Mouse (Mus musculus): ENCODE results near the gene Epha4. TPM values are rescaled to one million over a fixed set of nuclear protein-coding genes. Genes with fewer than 3 reads are reported as not detected.
A peak's percentile ranks its signal among the peaks of the same experiment; 100 is the strongest.

The Epha4 gene
- polyA plus RNA-seq, 1 experiment from 2014 or later = 25.9 TPM

DNA sequence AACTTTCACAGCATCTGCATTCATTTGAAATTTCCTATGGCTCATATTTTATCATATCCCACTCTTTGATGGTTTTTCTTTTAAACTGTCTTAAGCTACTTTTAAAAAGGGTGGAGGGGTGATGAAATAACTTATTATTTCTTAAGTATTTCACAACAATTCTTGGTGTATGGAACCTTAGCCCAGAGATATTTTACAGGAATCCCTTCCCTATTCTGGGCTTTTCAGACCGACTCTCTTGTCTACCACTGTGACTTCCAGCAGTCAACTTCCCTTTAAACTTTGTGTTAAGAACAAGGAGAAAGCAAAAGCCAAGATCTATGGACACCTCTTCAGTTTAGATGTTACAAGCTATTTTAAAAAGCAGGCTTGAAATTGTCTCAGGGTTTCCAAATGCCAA lies 50.8 kb downstream of the Epha4 start:
- ChIA-PET CTCF (interaction anchor here (1.3 to 1.5 kb wide), 2 partner anchors 10 to 11 kb away, joined by 3 read pairs; no protein-coding TSS in a partner anchor), POLR2A (interaction anchor here (1.1 kb wide), 1 partner anchor 11 kb away, joined by 3 read pairs; no protein-coding TSS in a partner anchor)
- in situ Hi-C loops (cut with MboI; ENCODE audit: low pct_unique_long_range_greater_than_20kb) = no loop called here
- H3K27me3 ChIP-seq = no peaks in the 10 kb centered on the region
- ATAC-seq (no peak), DNase-seq (ENCODE audit: low read depth, low spot score) (no peak)
- no peak for TF ChIP-seq CTCF (IDR thresholded peaks at IDR 0.05)

DNA sequence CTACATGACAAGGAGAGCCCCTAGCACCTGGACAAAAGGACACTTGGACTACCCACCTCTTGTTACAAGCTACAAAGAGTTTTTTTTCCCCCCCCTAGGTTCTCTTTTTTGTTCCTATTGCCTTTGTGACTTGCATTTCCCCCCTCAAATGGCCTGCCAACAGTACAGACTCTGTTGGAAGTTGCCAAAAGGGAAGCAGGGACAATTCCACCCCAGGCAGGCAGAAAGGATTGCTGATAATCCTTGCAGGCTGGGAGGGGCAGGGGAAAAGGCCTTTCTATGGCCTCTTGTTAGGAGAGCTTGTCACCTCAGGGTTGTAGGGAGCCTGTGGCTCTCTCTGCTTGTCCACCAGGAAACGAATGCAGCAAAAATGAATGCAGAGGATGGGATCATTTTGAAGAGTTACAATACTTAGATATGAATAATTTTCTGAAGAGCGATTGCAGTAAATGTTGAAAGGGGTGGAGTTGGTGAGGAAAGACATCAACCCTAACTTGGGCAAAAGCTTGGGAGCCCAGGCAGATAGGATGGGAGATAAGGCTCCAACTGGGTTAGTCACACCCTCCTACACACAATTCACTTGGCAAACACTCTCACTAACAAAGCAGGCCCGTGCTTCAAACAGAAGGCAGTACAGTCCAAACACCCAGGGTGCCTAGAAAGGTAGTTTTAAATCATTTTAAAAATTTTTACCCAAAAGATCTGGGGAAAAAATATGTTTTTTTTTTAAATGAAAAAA lies 52.8 kb downstream of the Epha4 start:
- no peak for TF ChIP-seq CTCF (IDR thresholded peaks at IDR 0.05)
- no peak for ATAC-seq

DNA sequence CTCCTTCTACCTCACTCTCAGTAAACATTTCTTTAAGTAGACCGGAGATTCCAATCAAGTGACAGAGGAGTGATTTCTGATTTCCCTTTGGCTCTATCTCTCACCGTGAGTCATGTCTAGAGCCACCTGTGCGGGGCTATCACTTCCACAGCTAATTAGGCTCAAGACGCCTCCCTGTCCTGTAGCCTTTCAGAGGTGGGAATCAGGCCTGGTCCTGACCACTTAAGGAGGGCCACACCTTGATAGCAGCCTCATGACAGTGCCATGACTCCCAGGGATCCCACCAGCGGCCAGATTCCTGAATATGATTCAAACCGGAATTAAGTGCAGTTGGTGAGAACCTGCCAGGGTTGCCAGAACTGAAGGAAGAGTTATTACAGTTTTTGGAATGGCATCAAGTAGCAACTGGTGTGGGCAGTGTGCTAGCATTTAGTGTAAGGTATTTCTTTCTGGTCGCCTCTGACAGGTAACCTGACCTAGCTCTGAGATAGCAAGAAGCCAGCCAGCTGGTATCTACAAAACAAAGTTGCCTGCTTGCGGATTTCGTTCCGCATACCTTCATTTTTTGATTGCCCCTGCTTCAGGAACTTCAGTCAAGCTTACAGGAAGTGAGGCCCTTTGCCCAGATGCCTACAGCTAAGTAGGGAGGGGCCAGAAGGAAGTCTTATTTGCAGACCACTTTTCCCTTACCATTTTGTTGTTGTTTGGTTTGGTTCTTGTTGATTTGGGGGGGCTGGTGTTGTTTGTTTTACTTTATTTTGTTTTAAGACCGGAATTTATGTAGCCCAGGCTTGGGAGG lies 53.9 kb downstream of the Epha4 start:
- in situ Hi-C loops (cut with MboI; ENCODE audit: low pct_unique_long_range_greater_than_20kb) = no loop called here
- ATAC-seq (peak; percentile 65), DNase-seq (ENCODE audit: low read depth, low spot score) (peak; percentile 47)
- CTCF ChIA-PET = interaction anchor here (1.0 kb wide), 1 partner anchor 51 kb away, joined by 3 read pairs; no protein-coding TSS in a partner anchor
- TF ChIP-seq CTCF (IDR thresholded peaks at IDR 0.05) = no peak
- no peaks in the 10 kb centered on the region for H3K27me3 ChIP-seq
- POLR2A ChIA-PET = no interaction called here

More for the DNA sequence above, 52.8 kb downstream of the Epha4 start:
- CTCF ChIA-PET = interaction anchor here (1.0 to 1.7 kb wide), 3 partner anchors 10 to 52 kb away, joined by 3 to 4 read pairs (median 4); no protein-coding TSS in a partner anchor
- in situ Hi-C loops (cut with MboI; ENCODE audit: low pct_unique_long_range_greater_than_20kb) = no loop called here
- POLR2A ChIA-PET = no interaction called here
- no peak for DNase-seq (ENCODE audit: low read depth, low spot score)
- H3K27me3 ChIP-seq = no peaks in the 10 kb centered on the region

DNA sequence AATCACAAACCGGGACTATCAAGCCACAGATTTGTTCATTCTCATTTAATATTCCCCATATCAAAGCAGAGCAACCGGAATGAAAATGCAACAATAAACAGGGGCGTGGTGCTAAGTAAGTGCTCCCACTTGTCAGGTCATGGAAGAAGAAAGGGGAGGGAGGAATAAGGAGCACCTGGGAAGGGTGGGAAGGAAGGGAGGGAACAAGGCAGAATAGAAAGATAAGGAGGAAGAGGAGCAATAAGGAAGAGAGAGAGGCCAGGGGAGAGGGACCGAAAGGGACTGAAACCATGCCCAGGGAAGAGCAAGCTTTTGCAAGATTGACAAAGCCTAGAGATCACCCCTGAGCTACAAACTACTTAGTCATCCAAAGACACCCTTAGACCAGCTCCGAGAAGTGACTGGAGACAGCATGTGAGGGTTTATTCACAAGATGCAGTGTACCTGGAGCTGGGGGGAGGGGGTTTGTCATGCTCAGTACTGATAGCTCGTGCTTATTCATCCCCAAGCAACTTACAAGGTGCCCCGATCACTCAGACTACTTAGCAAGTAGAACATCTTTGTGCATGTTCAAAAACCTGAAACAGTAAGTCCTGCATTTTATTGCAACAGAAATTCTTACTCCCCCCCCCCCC lies 56.0 kb downstream of the Epha4 start:
- TF ChIP-seq CTCF (IDR thresholded peaks at IDR 0.05) = no peak
- ATAC-seq (no peak), DNase-seq (ENCODE audit: low read depth, low spot score) (no peak)
- POLR2A ChIA-PET = interaction anchor here (0.6 to 0.8 kb wide), 4 partner anchors 9 to 186 kb away, joined by 3 to 9 read pairs (median 5); partner anchors contain the start of gene Epha4
- no peaks in the 10 kb centered on the region for H3K27me3 ChIP-seq
- CTCF ChIA-PET = interaction anchor here (1.5 to 2.9 kb wide), 3 partner anchors 8 to 16 kb away, joined by 3 to 9 read pairs (median 4); no protein-coding TSS in a partner anchor
- in situ Hi-C loops (cut with MboI; ENCODE audit: low pct_unique_long_range_greater_than_20kb) = no loop called here

DNA sequence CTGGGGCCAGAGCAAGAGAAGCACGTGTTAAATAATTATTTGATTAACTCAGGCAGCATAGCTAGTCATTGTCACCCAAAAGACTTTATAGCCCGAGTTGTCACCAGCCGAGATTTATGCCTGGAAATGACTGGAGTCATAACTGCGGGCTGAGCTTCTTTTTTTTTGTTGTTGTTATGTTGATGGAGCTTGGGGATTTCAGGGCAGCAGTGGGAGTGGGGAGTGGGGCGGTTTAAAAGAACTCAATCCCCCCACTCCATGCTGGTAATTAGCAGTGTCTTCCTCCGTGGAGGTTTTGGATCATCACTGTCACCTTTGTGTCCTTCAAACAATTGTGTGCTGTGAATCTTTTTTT lies 57.5 kb downstream of the Epha4 start:
- no peak for ATAC-seq
- H3K27me3 ChIP-seq = no peaks in the 10 kb centered on the region

DNA sequence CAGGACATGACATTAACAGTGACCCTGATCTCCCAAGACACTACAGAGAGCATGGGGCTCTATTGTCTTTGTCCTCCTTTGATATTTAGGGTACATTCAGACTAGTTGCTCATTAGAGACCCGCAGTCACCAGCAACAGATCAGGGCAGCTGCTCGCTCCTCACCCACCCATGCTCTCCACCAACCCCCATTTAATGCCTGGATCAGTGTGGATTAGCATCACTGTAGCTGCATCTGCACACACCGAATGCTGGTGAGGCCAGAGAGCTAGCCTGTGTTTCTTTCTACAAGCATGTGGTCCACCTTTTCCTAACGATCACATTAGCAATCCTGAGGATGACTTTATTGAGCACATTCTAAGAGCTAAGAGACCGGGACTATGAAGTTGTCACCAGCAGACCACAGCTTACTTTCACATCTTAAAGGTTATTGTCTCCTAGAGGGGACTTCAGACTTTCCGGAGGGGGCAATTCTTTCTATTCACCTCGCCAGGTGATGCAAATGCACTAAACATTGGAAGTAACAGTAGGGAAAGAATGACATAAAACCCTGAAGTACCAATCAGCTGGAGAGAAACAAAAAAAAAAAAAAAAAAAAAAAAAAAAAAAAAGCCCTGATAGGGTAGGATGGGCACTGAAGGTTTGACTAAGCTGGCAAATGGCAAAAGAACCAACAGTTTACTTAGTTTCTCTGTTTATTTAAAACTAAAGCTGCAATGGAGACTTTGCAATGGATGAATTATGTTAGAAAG lies 58.0 kb downstream of the Epha4 start:
- in situ Hi-C loops (cut with MboI; ENCODE audit: low pct_unique_long_range_greater_than_20kb) = no loop called here
- no peak for TF ChIP-seq CTCF (IDR thresholded peaks at IDR 0.05)
- ChIA-PET CTCF (interaction anchor here (0.7 to 1.5 kb wide), 2 partner anchors 8 to 14 kb away, joined by 3 read pairs; no protein-coding TSS in a partner anchor), POLR2A (interaction anchor here (0.7 kb wide), 1 partner anchor 1221 kb away, joined by 4 read pairs; no protein-coding TSS in a partner anchor)
- ATAC-seq = no peak
- DNase-seq (ENCODE audit: low read depth, low spot score) = no peak
- no peaks in the 10 kb centered on the region for H3K27me3 ChIP-seq

More for the DNA sequence above, 57.5 kb downstream of the Epha4 start:
- in situ Hi-C loops (cut with MboI; ENCODE audit: low pct_unique_long_range_greater_than_20kb) = no loop called here
- CTCF ChIA-PET = interaction anchor here (0.7 to 1.5 kb wide), 2 partner anchors 8 to 15 kb away, joined by 3 read pairs; no protein-coding TSS in a partner anchor
- POLR2A ChIA-PET = interaction anchor here (0.7 kb wide), 1 partner anchor 1220 kb away, joined by 4 read pairs; no protein-coding TSS in a partner anchor
- DNase-seq (ENCODE audit: low read depth, low spot score) = no peak
- TF ChIP-seq CTCF (IDR thresholded peaks at IDR 0.05) = no peak

DNA sequence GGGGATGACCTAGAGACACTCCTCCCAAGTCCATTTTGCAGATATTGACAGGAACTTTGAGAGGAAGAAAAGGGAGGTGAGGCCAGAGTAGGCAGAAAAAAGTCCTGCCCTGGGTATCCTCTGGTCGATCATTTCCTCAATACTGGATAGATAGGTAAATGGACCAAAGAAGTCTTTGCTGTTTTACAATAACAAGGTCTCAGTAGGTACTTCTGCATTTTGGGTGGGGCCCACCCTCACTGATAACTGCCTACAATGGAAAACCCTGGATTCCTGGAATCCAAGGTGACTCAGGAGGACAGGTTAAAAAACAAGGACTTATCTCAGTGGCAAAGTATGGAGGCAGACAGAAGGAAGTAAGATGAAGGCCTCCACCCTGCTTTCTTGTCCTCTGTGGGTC lies 61.1 kb downstream of the Epha4 start:
- ChIA-PET POLR2A (no interaction called here), CTCF (interaction anchor here (1.1 kb wide), 1 partner anchor 10 kb away, joined by 3 read pairs; no protein-coding TSS in a partner anchor)
- no peaks in the 10 kb centered on the region for H3K27me3 ChIP-seq
- no peak for TF ChIP-seq CTCF (IDR thresholded peaks at IDR 0.05)
- in situ Hi-C loops (cut with MboI; ENCODE audit: low pct_unique_long_range_greater_than_20kb) = no loop called here
- ATAC-seq = no peak
- DNase-seq (ENCODE audit: low read depth, low spot score) = no peak

DNA sequence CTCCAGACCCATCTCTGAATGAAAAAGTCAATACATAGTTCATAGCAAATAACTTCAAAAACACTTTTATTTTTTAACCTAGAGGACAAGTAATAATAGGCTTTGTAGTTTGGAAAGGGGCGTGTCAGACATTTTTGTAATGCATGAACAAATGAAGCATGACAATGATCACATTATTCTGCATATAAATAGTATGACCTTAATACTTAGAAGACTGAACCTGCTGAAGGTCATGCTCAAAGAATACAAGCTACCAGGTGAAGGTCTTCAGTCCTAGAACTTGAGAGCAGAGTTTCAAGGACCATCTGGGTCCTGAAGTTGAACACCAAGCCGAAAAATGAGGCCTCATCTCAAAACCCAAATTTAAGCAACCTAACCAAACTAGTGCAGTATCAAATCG lies 62.2 kb downstream of the Epha4 start:
- in situ Hi-C loops (cut with MboI; ENCODE audit: low pct_unique_long_range_greater_than_20kb) = no loop called here
- CTCF ChIA-PET = interaction anchor here (1.3 kb wide), 1 partner anchor 10 kb away, joined by 4 read pairs; no protein-coding TSS in a partner anchor
- POLR2A ChIA-PET = no interaction called here
- no peak for ATAC-seq
- no peak for TF ChIP-seq CTCF (IDR thresholded peaks at IDR 0.05)
- no peak for DNase-seq (ENCODE audit: low read depth, low spot score)
- no peaks in the 10 kb centered on the region for H3K27me3 ChIP-seq

DNA sequence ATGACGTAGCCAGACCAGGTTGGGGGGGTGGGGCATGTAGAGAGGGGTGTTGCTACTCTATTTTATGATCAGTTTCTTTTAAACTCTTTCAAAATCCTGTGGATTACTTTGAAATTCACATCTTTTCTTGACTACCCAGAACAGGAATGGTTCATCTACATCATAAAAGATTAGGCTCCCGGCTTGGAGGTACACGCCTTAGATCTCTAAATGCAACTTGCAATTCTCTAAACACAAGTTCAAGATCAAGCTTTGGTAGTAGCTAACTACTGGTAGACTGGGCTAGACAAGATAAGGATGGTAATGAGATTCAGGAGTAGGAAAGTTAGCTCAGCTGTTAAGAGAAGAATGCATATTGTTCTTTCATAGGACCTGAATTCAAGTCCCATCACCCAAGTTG lies 63.3 kb downstream of the Epha4 start:
- ATAC-seq = no peak
- TF ChIP-seq CTCF (IDR thresholded peaks at IDR 0.05) = no peak
- in situ Hi-C loops (cut with MboI; ENCODE audit: low pct_unique_long_range_greater_than_20kb) = no loop called here
- CTCF ChIA-PET = interaction anchor here (0.9 to 1.3 kb wide), 2 partner anchors 12 to 44 kb away, joined by 3 read pairs; no protein-coding TSS in a partner anchor
- POLR2A ChIA-PET = no interaction called here
- no peak for DNase-seq (ENCODE audit: low read depth, low spot score)
- no peaks in the 10 kb centered on the region for H3K27me3 ChIP-seq

All from Patski (cell line).